Mouse (Mus musculus) heart, postnatal 4 days (tissue): ENCODE measurements around the gene Vmn1r234. TPM values are rescaled to one million over a fixed set of nuclear protein-coding genes. Genes with fewer than 3 reads are reported as not detected.

ENCODE experiments used
- DNase-seq: peaks from one replicate; pipeline ENCODE4 v3.0.0; 2021
- microRNA-seq, 2 experiments: library from miRNA; unstranded; fragments of <30 nt; microRNA quantifications; one replicate each; pipeline ENCODE4 v1.2.0; 2021 to 2022
- total RNA-seq, 2 experiments: library from RNA; stranded (reverse); gene quantifications; 2 replicates each; pipeline ENCODE4 v1.2.3; 2021

The Vmn1r234 gene
- not detected for total RNA-seq

DNA sequence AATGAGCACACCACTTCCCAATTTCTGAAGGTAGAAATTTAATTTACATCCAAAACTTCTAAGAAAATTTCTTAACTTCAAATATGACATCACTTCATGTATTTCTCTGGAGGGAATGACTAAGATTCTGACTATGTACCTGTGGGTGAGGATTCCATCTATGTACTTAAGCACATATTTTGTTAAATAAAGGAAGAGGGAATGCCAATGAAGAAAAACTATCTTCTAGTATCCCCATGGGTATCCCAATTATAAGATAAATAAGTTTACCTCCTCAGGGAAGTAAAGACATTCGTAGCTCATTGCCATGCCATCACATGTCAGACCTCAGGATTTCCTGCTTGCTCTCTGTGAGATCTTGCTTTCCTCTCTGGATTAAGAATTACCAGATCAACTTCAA, at the start of gene Vmn1r234:
Vmn1r234 (plus strand) TSS at position 301 of the 400 bp plus-strand sequence.
- no peak for DNase-seq

DNA sequence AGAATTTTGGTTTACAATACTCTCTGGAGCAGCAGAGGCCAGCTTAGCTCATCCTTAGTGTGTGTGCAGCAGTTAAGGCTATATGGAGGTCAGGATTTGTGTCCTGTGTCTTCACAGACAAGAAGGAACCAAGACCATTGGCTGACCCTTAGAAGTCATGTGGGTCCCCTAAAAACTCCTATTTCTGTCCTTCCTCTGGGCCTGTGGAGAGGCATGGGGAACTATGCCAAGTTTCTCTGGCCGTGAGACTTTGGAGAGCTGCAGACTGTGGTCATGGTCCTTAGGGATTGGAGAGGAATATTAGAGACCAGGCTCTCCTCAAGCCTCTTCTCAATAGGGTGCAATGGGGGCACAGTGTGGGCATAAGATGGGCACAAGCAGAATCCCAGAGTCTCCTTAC, 14.8 kb upstream of the Vmn1r234 start:
- DNase-seq = peak; percentile 19

DNA sequence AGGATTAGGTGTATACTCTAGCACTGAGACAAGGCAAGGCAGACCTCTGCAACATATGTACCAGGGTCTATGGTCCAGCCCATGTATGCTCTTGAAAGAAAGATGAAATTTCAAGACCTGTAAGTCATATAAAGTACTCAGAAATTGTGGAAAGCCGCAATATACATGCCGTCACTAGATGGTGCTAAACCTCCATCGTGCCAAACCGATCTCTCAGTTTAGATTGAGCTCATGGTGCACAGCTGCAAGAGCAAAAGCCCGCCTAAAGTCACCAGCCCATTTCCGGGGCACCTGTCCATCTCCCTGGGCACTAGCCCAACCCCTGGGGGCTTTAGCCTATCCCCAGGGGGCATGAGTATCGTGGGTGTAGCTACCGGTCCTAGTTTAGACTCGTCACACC, 5.8 kb downstream of the Vmn1r234 start:
- peak; percentile 61 for DNase-seq

DNA sequence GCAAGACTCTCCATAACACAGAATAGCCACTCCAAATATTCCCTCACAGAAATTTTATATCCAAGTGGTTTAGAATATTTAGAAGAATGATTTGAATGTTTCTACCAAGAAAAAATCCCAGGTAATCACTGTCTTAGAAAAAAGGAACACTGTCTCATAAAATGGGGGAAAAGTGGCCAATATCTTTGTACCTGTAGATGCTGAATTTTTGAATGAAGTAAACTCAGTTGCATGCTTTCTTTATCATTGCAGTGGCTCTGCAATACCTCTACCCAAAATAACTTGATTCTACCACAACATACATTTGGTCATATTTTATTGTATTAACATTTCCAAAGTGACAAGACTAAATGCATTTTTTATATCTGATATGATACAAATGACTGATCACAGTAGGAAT, 30.2 kb downstream of the Vmn1r234 start, which contains the start of gene Vmn1r235:
Vmn1r235 (plus strand) TSS at position 301 of the 400 bp plus-strand sequence.
- no peak for DNase-seq

DNA sequence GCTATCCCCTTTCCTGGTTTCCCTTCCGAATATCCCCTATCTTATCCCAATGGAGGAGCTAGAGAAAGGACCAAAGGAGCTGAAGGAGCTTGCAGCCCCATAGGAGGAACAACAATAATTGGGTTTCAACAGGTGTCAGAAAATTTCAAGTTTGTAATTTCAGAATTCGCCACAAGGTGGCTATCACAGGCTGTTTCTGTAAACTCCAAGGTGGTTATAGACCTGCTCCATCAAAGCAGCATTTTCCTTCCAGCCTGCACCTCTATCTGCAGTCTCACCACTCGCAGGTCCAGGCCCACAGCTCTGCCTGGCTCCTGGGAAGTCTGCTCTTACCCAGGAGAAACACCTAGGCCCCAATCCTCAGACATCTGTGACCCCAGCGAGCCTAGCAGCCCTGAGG, 46.2 kb downstream of the Vmn1r234 start:
- peak; percentile 38 for DNase-seq

- no peak for DNase-seq
These were observed 56.8 kb downstream of the Vmn1r234 start, which contains the start of gene Vmn1r236 for GRCm38 (mm10) chr17:21282642-21283041. Gene Vmn1r236 (plus strand): TSS chr17:21282942.

GRCm38 (mm10) chr17:21284395-21284794, 58.5 kb downstream of the Vmn1r234 start:
- DNase-seq = no peak

Small RNAs within 50 kb of the gene (microRNA-seq; reads per million reads assigned to microRNA genes)
- gene Gm26384 = 0 reads per million in 2 experiments

Other genes with a start within 250 kb of the Vmn1r234 start
- gene Vmn1r233, start 229.6 kb upstream of the Vmn1r234 start, total RNA-seq = not detected
- 10 to 100 TPM; 18.3 to 21.5 TPM for gene Zfp160, start 217.2 kb upstream of the Vmn1r234 start, total RNA-seq
- not detected for gene Vmn1r235, start 30.3 kb downstream of the Vmn1r234 start, total RNA-seq
- gene Vmn1r236, start 56.9 kb downstream of the Vmn1r234 start, total RNA-seq = not detected
- not detected for gene Vmn1r237, start 85.8 kb downstream of the Vmn1r234 start, total RNA-seq
- gene Zfp677, start 157.7 kb downstream of the Vmn1r234 start, total RNA-seq = 1 to 10 TPM; 1.1 TPM
- 1 to 10 TPM; 1.3 to 2.1 TPM for gene Zfp54, start 197.1 kb downstream of the Vmn1r234 start, total RNA-seq
- gene Zfp51, start 224.3 kb downstream of the Vmn1r234 start, total RNA-seq = 1 to 10 TPM; 5.1 to 5.3 TPM